Mouse (Mus musculus) heart, embryonic 16.5 days (tissue): ENCODE measurements around the gene Mybl2. TPM values are rescaled to one million over a fixed set of nuclear protein-coding genes. Genes with fewer than 3 reads are reported as not detected.

ENCODE experiments used
- ATAC-seq: fragments of 200-750 bp; cut with Nextera tagmentation; replicated peaks from 2 replicates; pipeline ENCODE4 v1.8.0; 2017; ENCODE audit warnings: moderate number of reproducible peaks; ENCODE audit not compliant: insufficient read depth, low FRiP score; ENCODE audit errors: extremely low read depth
- H3K27ac ChIP-seq: fragments of 300-500 bp; sonication (generic); 2 replicates; pipeline ENCODE4 v1.5.1; 2014; ENCODE audit warnings: mild to moderate bottlenecking, low read length, control low read depth, moderate library complexity
- H3K27me3 ChIP-seq: fragments of 300-500 bp; sonication (generic); 2 replicates; pipeline ENCODE4 v1.6.1; 2014; ENCODE audit warnings: low read length, mixed read lengths; ENCODE audit not compliant: control insufficient read depth, insufficient read depth
- H3K36me3 ChIP-seq: fragments of 300-500 bp; sonication (generic); 2 replicates; pipeline ENCODE4 v1.6.1; 2014; ENCODE audit not compliant: control insufficient read depth, insufficient read depth
- H3K4me1 ChIP-seq: fragments of 300-500 bp; sonication (generic); 2 replicates; pipeline ENCODE4 v1.6.1; 2014; ENCODE audit warnings: low read length, mixed read lengths; ENCODE audit not compliant: control insufficient read depth, insufficient read depth
- H3K4me2 ChIP-seq: fragments of 300-500 bp; sonication (generic); 2 replicates; pipeline ENCODE4 v1.6.1; 2014; ENCODE audit warnings: low read depth, mild to moderate bottlenecking, control low read depth, low read length
- H3K4me3 ChIP-seq: fragments of 300-500 bp; sonication (generic); 2 replicates; pipeline ENCODE4 v1.5.1; 2014; ENCODE audit warnings: mild to moderate bottlenecking, control low read depth, low read length
- H3K9ac ChIP-seq: fragments of 300-500 bp; sonication (generic); 2 replicates; pipeline ENCODE4 v1.6.1; 2014; ENCODE audit warnings: low read length, control low read depth
- H3K9me3 ChIP-seq: fragments of 300-500 bp; sonication (generic); replicated peaks from 2 replicates; pipeline ENCODE4 v1.6.1; 2016; ENCODE audit warnings: low read length; ENCODE audit not compliant: control insufficient read depth
- WGBS: fragments of 180-500 bp; shearing (Covaris S2); extraction: QIAGEN DNeasy Blood & Tissue Kit; methylation state at CpG from one replicate; pipeline ENCODE4 v1.1.7; 2014; 5-methylcytosine and 5-hydroxymethylcytosine counted together
- polyA plus RNA-seq: library from polyadenylated mRNA; unstranded; fragments of >200 nt; fragmentation: Nextera tagmentation; extraction: Ambion mirVana; gene quantifications from 2 replicates; pipeline ENCODE4 v1.2.1, GENCODE M21; 2015

The Mybl2 gene
- polyA plus RNA-seq, 1 experiment from 2014 or later: 16.3 TPM

GRCm38 (mm10) chr2:163099919-163100318 lies 45.4 kb downstream of the Mybl2 start:
- no peak overlapping the region for H3K9ac ChIP-seq
- H3K4me1 ChIP-seq: peaks cover 8% of the 10 kb centered on the region
- ATAC-seq: no peak
- no peak overlapping the region for H3K4me3 ChIP-seq
- 31% methylated on average over 8 of the region's 8 CpGs for WGBS
- H3K36me3 ChIP-seq: no peaks in the 10 kb centered on the region
- H3K4me2 ChIP-seq: no peak overlapping the region
- no peaks in the 10 kb centered on the region for H3K27me3 ChIP-seq
- H3K9me3 ChIP-seq: no peaks in the 10 kb centered on the region
- no peak overlapping the region for H3K27ac ChIP-seq

- Histone ChIP-seq H3K36me3 (no peaks in the 10 kb centered on the region), H3K4me3 (no peak overlapping the region), H3K27ac (no peak overlapping the region), H3K4me1 (peaks cover 8% of the 10 kb centered on the region), H3K9me3 (no peaks in the 10 kb centered on the region), H3K4me2 (no peak overlapping the region), H3K9ac (no peak overlapping the region), H3K27me3 (no peaks in the 10 kb centered on the region)
- 64% methylated on average over 5 of the region's 5 CpGs for WGBS
- ATAC-seq: no peak
These were observed 46.1 kb downstream of the Mybl2 start for GRCm38 (mm10) chr2:163100551-163100950.

DNA sequence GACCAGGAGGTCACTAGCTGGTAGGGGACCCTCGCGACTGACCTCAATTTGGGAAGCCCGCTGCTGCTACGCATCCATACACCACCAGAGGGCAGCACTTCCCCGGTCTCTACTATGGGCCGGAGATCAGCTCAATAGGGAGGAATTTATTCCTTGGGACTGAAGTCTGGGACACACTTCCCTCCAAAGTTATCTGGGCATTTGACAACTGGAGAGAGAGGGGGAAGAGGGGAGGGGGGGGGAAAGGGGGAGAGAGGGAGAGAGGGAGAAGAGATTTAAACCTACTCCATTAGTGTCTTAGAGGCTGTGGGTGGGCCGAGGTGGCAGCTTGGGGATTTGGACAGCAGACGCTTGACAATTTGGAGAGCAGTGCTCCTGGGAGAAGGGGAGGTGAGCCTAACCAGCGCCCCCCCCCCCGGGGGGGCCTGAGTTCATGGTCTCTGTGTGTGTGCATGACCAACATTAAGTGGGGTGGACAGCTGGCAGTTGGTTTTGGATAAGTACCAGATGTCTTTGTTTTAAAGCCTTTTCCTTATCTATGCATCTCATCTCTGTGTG lies 47.2 kb downstream of the Mybl2 start:
- H3K9ac ChIP-seq: no peak overlapping the region
- WGBS: 0% methylated on average over 10 of the region's 10 CpGs
- H3K4me3 ChIP-seq: no peak overlapping the region
- peaks cover 8% of the 10 kb centered on the region for H3K4me1 ChIP-seq
- no peak overlapping the region for H3K4me2 ChIP-seq
- H3K9me3 ChIP-seq: no peaks in the 10 kb centered on the region
- no peaks in the 10 kb centered on the region for H3K36me3 ChIP-seq
- H3K27me3 ChIP-seq: no peaks in the 10 kb centered on the region
- no peak for ATAC-seq
- no peak overlapping the region for H3K27ac ChIP-seq

DNA sequence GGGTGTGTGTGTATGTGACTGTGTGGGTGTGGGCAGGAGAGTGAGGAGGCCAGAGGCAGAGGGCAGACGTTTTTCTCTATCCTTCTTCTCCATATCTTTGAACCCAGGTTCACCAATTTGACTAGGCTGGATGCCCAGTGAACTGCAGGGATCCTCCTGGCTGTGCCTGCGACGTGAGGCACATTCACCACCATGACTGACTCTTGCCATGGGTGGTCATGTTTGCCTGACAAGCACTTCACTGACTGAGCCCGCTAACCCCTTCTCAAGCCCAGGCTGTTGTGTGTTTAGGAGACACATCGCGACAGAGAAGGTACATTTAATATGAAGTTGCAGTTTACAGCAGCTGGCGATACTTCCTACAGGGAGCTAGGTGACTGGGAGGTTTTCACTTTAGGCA lies 47.7 kb downstream of the Mybl2 start:
- H3K4me1 ChIP-seq: peaks cover 8% of the 10 kb centered on the region
- no peak for ATAC-seq
- H3K9me3 ChIP-seq: no peaks in the 10 kb centered on the region
- H3K4me3 ChIP-seq: no peak overlapping the region
- H3K4me2 ChIP-seq: no peak overlapping the region
- H3K9ac ChIP-seq: no peak overlapping the region
- H3K27ac ChIP-seq: no peak overlapping the region
- WGBS: 53% methylated on average over 7 of the region's 7 CpGs
- no peaks in the 10 kb centered on the region for H3K36me3 ChIP-seq
- H3K27me3 ChIP-seq: no peaks in the 10 kb centered on the region

GRCm38 (mm10) chr2:163102900-163103653 lies 48.6 kb downstream of the Mybl2 start:
- Histone ChIP-seq H3K4me1 (peaks cover 8% of the 10 kb centered on the region), H3K9me3 (0 out of 2 replicates have a peak, but pooled peaks cover 3% of the 10 kb centered on the region), H3K4me2 (no peak overlapping the region), H3K27ac (no peak overlapping the region), H3K27me3 (no peaks in the 10 kb centered on the region), H3K9ac (no peak overlapping the region), H3K36me3 (no peaks in the 10 kb centered on the region), H3K4me3 (no peak overlapping the region)
- 47% methylated on average over 18 of the region's 18 CpGs for WGBS
- peak; percentile 46; the same call in 1 of the 2 replicates for ATAC-seq

DNA sequence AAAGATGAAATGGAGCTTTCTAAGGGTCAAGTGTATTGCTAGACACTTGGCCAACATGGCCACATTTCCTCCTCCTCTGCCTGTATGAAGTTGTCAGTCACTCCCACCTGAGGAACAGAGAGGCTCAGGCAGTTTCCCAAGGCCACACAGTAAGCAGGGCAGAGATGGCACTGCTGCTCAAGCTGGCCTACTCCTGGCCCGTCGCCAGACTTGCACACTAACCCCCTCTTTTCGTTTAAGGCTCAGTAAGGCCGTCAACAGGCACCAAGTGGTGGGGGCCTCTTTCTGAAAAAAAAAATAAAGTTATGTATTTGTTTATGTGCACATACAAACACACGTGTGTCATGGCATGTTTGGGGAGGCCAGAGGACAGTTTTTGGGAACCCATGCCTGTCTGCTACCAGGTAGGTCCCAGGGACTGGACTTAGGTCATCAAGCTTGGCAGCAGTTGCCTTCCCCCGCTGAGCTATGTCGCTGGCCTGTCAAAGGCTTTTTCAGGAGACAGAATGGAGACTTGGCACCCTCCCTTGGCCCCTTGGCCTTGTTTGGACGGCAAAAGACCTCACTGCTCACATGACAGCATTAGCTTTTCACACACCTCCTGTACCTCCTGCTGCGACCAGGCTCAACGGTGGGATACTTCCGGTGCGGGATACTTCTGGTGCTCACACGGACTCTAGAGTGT lies 49.7 kb downstream of the Mybl2 start:
- H3K36me3 ChIP-seq: no peaks in the 10 kb centered on the region
- H3K4me3 ChIP-seq: no peak overlapping the region
- no peak for ATAC-seq
- no peak overlapping the region for H3K9ac ChIP-seq
- 0 out of 2 replicates have a peak, but pooled peaks cover 3% of the 10 kb centered on the region for H3K9me3 ChIP-seq
- no peak overlapping the region for H3K27ac ChIP-seq
- H3K27me3 ChIP-seq: no peaks in the 10 kb centered on the region
- 70% methylated on average over 13 of the region's 13 CpGs for WGBS
- peaks cover 8% of the 10 kb centered on the region for H3K4me1 ChIP-seq
- no peak overlapping the region for H3K4me2 ChIP-seq

DNA sequence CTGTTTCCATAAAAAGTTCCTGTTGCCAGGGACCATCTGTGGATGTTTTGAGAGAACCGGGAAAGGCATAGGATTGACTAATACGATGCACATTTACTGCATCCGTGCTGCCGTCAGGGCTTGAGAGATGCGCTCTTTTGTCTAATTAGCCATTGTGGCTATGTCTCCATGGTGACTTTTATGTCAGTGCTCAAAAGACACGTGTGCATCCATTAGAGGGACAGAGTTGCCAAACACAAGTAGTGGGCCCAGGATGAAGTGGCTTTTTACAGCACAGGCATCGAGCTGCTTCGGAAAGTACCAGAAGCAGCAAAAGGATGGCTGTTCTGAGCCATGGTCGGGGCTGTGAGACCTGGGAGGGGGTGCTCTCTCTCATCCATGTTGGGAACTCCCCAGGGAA lies 53.9 kb downstream of the Mybl2 start:
- H3K27ac ChIP-seq: no peak overlapping the region
- no peak overlapping the region for H3K4me3 ChIP-seq
- H3K4me2 ChIP-seq: no peak overlapping the region
- no peaks in the 10 kb centered on the region for H3K36me3 ChIP-seq
- no peaks in the 10 kb centered on the region for H3K27me3 ChIP-seq
- H3K4me1 ChIP-seq: peaks cover 1% of the 10 kb centered on the region; the same call in 1 of the 2 replicates
- H3K9me3 ChIP-seq: 0 out of 2 replicates have a peak, but pooled peaks cover 3% of the 10 kb centered on the region
- no peak for ATAC-seq
- 75% methylated on average over 9 of the region's 9 CpGs for WGBS
- H3K9ac ChIP-seq: no peak overlapping the region

- no peak overlapping the region for H3K4me3 ChIP-seq
- WGBS: 86% methylated on average over 1 of the region's 1 CpGs
- no peak overlapping the region for H3K9ac ChIP-seq
- H3K36me3 ChIP-seq: no peaks in the 10 kb centered on the region
- H3K4me2 ChIP-seq: no peak overlapping the region
- no peaks in the 10 kb centered on the region; the same call in 1 of the 2 replicates for H3K4me1 ChIP-seq
- no peaks in the 10 kb centered on the region for H3K27me3 ChIP-seq
- ATAC-seq: no peak
- H3K9me3 ChIP-seq: 0 out of 2 replicates have a peak, but pooled peaks cover 3% of the 10 kb centered on the region
- H3K27ac ChIP-seq: no peak overlapping the region
These were observed 56.2 kb downstream of the Mybl2 start for GRCm38 (mm10) chr2:163110706-163111105.
